Mouse (Mus musculus) hindbrain, postnatal 0 days (tissue): ENCODE data around the gene Rusc1. TPM values are rescaled to one million over a fixed set of nuclear protein-coding genes. Genes with fewer than 3 reads are reported as not detected.

ENCODE experiments used
- ATAC-seq: fragments of 200-750 bp; cut with Nextera tagmentation; 2 replicates; pipeline ENCODE4 v1.8.0; 2017; ENCODE audit warnings: mild to moderate bottlenecking, moderate TSS enrichment, moderate library complexity
- DNase-seq: peaks from one replicate; pipeline ENCODE4 v3.0.0-alpha.2; 2015; ENCODE audit warnings: low spot score
- H3K27ac ChIP-seq: fragments of 300-500 bp; sonication (generic); 2 replicates; pipeline ENCODE4 v1.5.1; 2014; ENCODE audit warnings: mild to moderate bottlenecking
- H3K27me3 ChIP-seq: fragments of 300-500 bp; sonication (generic); 2 replicates; pipeline ENCODE4 v1.6.1; 2014; ENCODE audit warnings: low read length, mixed read lengths; ENCODE audit not compliant: insufficient read depth
- H3K36me3 ChIP-seq: fragments of 300-500 bp; sonication (generic); 2 replicates; pipeline ENCODE4 v1.6.1; 2014; ENCODE audit warnings: low read length, mixed read lengths; ENCODE audit not compliant: insufficient read depth
- H3K4me1 ChIP-seq: fragments of 300-500 bp; sonication (generic); 2 replicates; pipeline ENCODE4 v1.6.1; 2014; ENCODE audit warnings: antibody characterized with exemption, low read length, mixed read lengths; ENCODE audit not compliant: insufficient read depth
- H3K4me2 ChIP-seq: fragments of 300-500 bp; sonication (generic); 2 replicates; pipeline ENCODE4 v1.6.1; 2014; ENCODE audit warnings: low read depth, mild to moderate bottlenecking, low read length, moderate library complexity, mixed read lengths
- H3K4me3 ChIP-seq: fragments of 300-500 bp; sonication (generic); 2 replicates; pipeline ENCODE4 v1.5.1; 2014; ENCODE audit warnings: low read length
- H3K9ac ChIP-seq: fragments of 300-500 bp; sonication (generic); replicated peaks from 2 replicates; pipeline ENCODE4 v1.6.1; 2014; ENCODE audit warnings: mild to moderate bottlenecking, low read length, moderate library complexity, mixed read lengths
- H3K9me3 ChIP-seq: fragments of 300-500 bp; sonication (generic); 2 replicates; pipeline ENCODE4 v1.6.1; 2016; ENCODE audit warnings: low read length, mixed read lengths
- CTCF ChIP-seq: IDR thresholded peaks from 2 replicates; pipeline ENCODE4 v1.5.1; 2016; ENCODE audit warnings: antibody characterized with exemption, control low read depth, low read depth
- WGBS: fragments of 180-500 bp; shearing (Covaris S2); extraction: QIAGEN DNeasy Blood & Tissue Kit; methylation state at CpG from one replicate; pipeline ENCODE4 v1.1.7; 2014; 5-methylcytosine and 5-hydroxymethylcytosine counted together
- polyA plus RNA-seq: library from polyadenylated mRNA; unstranded; fragments of >200 nt; fragmentation: Nextera tagmentation; extraction: Ambion mirVana; gene quantifications from 2 replicates; pipeline ENCODE4 v1.2.1, GENCODE M21; 2015
- total RNA-seq: library from RNA; depleted of rRNA; stranded (reverse); fragments of >200 nt; gene quantifications from 2 replicates; pipeline ENCODE4 v1.2.3, GENCODE M21; 2014

The Rusc1 gene
- total and polyA plus RNA-seq, 2 experiments from 2014 or later, result 95.6 to 197 TPM

DNA sequence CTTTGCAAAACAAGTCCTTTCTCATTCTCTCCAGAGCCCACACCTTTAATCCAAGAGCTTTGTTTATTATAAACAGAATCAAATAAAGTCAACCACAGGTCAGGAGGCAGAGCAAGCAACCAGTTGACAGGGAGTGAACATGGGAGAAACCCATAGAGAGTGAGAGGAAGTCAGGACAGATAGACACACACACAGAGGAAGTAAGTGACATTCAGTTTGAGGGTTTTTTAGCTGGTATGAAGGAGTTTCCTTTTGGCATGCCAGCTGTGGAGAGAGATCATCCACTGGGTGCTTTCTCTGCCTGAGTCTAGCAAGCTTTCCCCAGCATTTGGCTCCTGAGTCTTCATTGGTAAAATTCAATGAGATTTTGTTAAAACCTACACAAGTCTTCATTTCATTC lies 13.8 kb upstream of the Rusc1 start:
- Histone ChIP-seq H3K27ac (no peak overlapping the region), H3K4me1 (no peaks in the 10 kb centered on the region; the same call in 1 of the 2 replicates), H3K9me3 (no peaks in the 10 kb centered on the region), H3K36me3 (no peaks in the 10 kb centered on the region), H3K27me3 (no peaks in the 10 kb centered on the region), H3K4me2 (no peak overlapping the region), H3K4me3 (no peak overlapping the region), H3K9ac (no peak overlapping the region)
- ATAC-seq, result no peak
- TF ChIP-seq CTCF, result no peak
- DNase-seq, result no peak

DNA sequence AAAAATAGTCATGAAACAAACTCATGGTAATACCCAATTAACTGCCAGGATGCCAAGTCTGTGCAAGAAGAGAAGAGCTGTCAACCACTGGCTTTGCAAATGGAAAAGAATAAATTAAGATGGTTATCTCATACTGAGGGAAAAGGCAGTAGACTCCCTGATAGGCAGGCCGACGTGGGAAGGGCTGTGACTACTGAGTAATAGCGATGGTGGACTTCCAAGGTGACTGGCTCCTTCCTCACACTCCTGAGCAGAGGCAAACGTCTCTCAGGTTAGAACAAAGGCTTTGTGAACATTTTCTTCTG lies 10.1 kb upstream of the Rusc1 start:
- H3K36me3 ChIP-seq, result 0 out of 2 replicates have a peak, but pooled peaks cover 4% of the 10 kb centered on the region
- H3K27me3 ChIP-seq, result no peaks in the 10 kb centered on the region
- no peak overlapping the region for H3K4me2 ChIP-seq
- no peak for ATAC-seq
- no peak for TF ChIP-seq CTCF
- H3K4me1 ChIP-seq, result peaks cover 5% of the 10 kb centered on the region
- 73% methylated on average over 4 of the region's 4 CpGs for WGBS
- H3K27ac ChIP-seq, result no peak overlapping the region
- no peaks in the 10 kb centered on the region for H3K9me3 ChIP-seq
- H3K9ac ChIP-seq, result no peak overlapping the region
- H3K4me3 ChIP-seq, result no peak overlapping the region
- DNase-seq, result no peak

DNA sequence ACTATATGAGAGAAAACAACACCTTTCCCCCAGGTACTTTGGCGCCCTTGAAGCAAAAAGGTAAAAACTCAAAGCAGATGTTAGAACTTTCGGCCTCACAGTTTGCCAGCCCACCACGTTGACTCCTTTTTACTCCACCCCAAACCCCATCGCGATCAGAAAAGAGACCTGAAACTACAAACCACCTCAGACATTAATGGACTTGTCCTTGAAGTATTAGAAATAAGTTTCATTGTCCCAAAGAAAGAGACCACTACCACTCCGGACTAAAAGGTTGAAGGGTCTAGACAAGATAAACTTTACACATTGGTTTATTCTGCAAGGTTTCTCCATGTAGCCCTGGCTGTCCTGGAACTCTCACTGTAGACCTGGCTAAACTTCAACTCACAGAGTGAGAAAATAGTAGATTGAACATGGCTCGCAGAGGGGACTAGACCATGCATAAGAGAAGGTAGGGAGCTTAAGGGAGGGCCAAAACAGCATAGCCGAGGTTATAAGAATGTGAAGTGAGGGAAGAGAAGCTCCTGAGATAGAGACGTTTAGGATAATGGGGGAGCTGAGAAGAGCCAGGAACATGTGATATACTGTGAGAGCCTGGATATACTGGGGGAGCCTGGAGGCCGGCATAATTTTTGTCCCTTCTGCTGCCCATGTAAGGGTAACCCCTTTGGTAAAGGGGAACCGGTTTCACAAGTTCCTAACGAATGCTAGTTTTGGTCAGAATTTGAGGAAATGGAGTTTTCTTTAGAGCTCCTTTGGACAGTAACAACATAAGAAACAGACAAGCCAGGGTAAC lies 9.6 kb upstream of the Rusc1 start:
- H3K27me3 ChIP-seq, result no peaks in the 10 kb centered on the region
- no peak for ATAC-seq
- H3K9me3 ChIP-seq, result no peaks in the 10 kb centered on the region
- peak overlapping the region; percentile 81 for H3K4me2 ChIP-seq
- no peak for TF ChIP-seq CTCF
- peaks cover 5% of the 10 kb centered on the region for H3K4me1 ChIP-seq
- WGBS, result 69% methylated on average over 12 of the region's 12 CpGs
- H3K9ac ChIP-seq, result no peak overlapping the region
- DNase-seq, result no peak
- H3K4me3 ChIP-seq, result no peak overlapping the region; the same call in 1 of the 2 replicates
- H3K36me3 ChIP-seq, result peaks cover 10% of the 10 kb centered on the region; the same call in 1 of the 2 replicates
- 0 out of 2 replicates have a peak overlapping the region, but pooled peaks have one; percentile 3 for H3K27ac ChIP-seq

DNA sequence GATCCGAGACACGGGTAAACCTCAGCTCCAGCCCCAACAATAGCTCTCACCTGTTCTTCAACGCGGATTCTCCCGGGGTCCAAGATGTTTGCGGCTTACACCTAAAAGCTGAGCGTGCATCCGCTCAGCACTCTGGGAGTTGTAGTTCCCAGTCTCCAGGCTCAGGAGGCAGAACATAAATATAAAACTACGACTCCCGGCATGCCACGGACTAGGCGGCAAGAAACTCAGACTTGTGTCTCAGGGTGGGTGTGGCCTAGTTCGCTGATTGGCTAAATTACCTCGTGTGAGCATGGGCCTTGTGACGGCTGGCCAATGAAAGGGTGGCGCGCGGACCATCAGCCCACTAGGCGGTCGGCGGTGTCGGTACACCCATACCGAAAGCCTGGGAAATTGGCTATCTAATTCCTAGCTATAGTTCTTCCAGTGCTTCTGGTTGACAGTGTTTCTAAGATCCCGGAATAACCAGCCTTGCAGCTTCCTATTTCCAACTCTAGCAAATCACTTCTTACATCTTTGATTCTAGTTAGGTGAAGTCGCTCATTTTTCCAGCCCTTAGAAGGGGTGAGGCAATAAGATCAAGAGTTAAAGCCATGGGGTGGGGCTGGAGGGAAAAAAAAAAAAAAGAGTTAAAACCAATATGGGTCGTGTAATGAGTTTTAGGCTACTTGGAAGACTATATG lies 8.8 kb upstream of the Rusc1 start, which contains the start of gene Fdps:
Gene Fdps (minus strand): TSS at position 148 of the 683 bp plus-strand sequence.
- ATAC-seq (peak; percentile 99), DNase-seq (peak; percentile 99)
- H3K4me1 ChIP-seq, result peaks cover 5% of the 10 kb centered on the region
- peak within 1 kb of the TSS; percentile 54 for H3K27ac ChIP-seq
- H3K4me3 ChIP-seq, result peak within 1 kb of the TSS; percentile 66
- peaks cover 11% of the 10 kb centered on the region; the same call in 1 of the 2 replicates for H3K36me3 ChIP-seq
- H3K9ac ChIP-seq, result peak within 1 kb of the TSS; percentile 58
- under 1% methylated on average over 26 of the region's 26 CpGs for WGBS
- H3K9me3 ChIP-seq, result no peaks in the 10 kb centered on the region
- H3K27me3 ChIP-seq, result no peaks in the 10 kb centered on the region
- peak within 1 kb of the TSS; percentile 81 for H3K4me2 ChIP-seq
- TF ChIP-seq CTCF, result peak; percentile 56

DNA sequence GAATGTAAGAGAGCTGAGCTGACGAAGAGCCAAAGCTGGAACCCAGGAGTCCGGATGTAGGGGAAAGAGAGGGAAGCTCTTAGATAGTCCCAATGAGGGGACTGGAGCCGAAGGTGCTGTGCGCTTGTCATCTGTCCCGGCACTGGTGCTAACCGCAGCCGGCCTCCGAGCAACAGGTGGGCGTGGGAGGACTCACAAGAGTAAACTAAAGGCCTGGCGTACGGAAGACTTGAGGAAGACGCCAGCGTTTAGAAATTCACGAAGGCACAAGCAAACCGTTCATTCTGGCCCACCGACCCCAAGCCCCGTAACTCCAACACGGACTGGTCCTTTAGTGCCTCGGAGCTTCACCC lies 8.3 kb upstream of the Rusc1 start:
- DNase-seq (no peak), ATAC-seq (no peak)
- under 1% methylated on average over 19 of the region's 19 CpGs for WGBS
- Histone ChIP-seq H3K9ac (peak overlapping the region; percentile 58), H3K27me3 (no peaks in the 10 kb centered on the region), H3K36me3 (peaks cover 16% of the 10 kb centered on the region), H3K4me3 (peak overlapping the region; percentile 66), H3K4me1 (peaks cover 5% of the 10 kb centered on the region), H3K9me3 (no peaks in the 10 kb centered on the region), H3K27ac (peak overlapping the region; percentile 54), H3K4me2 (peak overlapping the region; percentile 81)
- TF ChIP-seq CTCF, result no peak

DNA sequence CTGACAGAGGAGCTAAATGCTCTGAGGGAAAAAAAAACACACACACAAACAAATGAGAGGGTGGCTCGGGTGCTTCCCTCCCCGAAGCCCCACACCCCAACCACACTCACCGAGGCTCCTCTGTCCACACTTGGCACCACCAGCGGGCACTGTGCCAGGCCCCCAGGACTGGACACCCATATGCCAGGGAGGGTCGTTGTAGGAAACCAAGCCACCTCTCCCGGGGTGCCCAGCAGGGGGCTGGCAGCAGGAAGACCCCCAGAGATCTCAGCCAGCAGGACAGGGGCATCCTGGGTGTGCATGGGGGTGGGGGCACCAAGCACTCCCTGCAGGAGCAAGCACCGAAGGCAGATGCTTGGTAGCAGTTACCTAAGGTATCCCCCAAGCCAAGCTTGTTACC lies 7.7 kb upstream of the Rusc1 start, which contains the start of gene Gm43738:
Gene Gm43738 (minus strand): TSS at position 289 of the 400 bp plus-strand sequence.
- Histone ChIP-seq H3K4me1 (peaks cover 5% of the 10 kb centered on the region), H3K9me3 (no peaks in the 10 kb centered on the region), H3K36me3 (peaks cover 22% of the 10 kb centered on the region), H3K4me2 (peak within 1 kb of the TSS; percentile 81), H3K4me3 (peak within 1 kb of the TSS; percentile 66), H3K9ac (peak within 1 kb of the TSS; percentile 58), H3K27me3 (no peaks in the 10 kb centered on the region), H3K27ac (peak within 1 kb of the TSS; percentile 54)
- DNase-seq, result peak; percentile 21
- TF ChIP-seq CTCF, result 0 out of 2 replicates have a peak, but pooled peaks have one; percentile 23
- ATAC-seq, result no peak
- 36% methylated on average over 7 of the region's 7 CpGs for WGBS
